Mouse (Mus musculus): ENCODE measurements around the gene Upk2. TPM values are rescaled to one million over a fixed set of nuclear protein-coding genes. Genes with fewer than 3 reads are reported as not detected.

Upk2 gene
- polyA plus RNA-seq, 1 experiment from 2014 or later: 2.5 TPM

- WGBS: 8% methylated on average over 3 of the region's 3 CpGs
- H3K4me1 ChIP-seq: peaks cover 83% of the 10 kb centered on the region
- peak overlapping the region; percentile 95 for H3K9ac ChIP-seq
- H3K27me3 ChIP-seq: no peaks in the 10 kb centered on the region
- H3K36me3 ChIP-seq: no peaks in the 10 kb centered on the region
- ATAC-seq (replicated peaks; ENCODE audit: low FRiP score): no peak
- peak overlapping the region; percentile 98 for H3K4me3 ChIP-seq (replicated peaks)
- H3K9me3 ChIP-seq (replicated peaks): no peaks in the 10 kb centered on the region
- peak overlapping the region; percentile 87 for H3K4me2 ChIP-seq
- H3K27ac ChIP-seq: peak overlapping the region; percentile 91
Measured at GRCm38 (mm10) chr9:44486335-44486734, 31.6 kb upstream of the Upk2 start.

GRCm38 (mm10) chr9:44485516-44486161 lies 30.9 kb upstream of the Upk2 start:
- Histone ChIP-seq H3K27me3 (no peaks in the 10 kb centered on the region), H3K27ac (peak overlapping the region; percentile 91), H3K4me2 (peak overlapping the region; percentile 87), H3K4me3 (replicated peaks) (peak overlapping the region; percentile 98), H3K9me3 (replicated peaks) (no peaks in the 10 kb centered on the region), H3K4me1 (peaks cover 77% of the 10 kb centered on the region), H3K9ac (peak overlapping the region; percentile 95), H3K36me3 (no peaks in the 10 kb centered on the region)
- WGBS: 17% methylated on average over 14 of the region's 14 CpGs
- no peak; the same call in 1 of the 2 replicates for ATAC-seq (replicated peaks; ENCODE audit: low FRiP score)

GRCm38 (mm10) chr9:44485105-44485515 lies 30.3 kb upstream of the Upk2 start:
- 23% methylated on average over 6 of the region's 6 CpGs for WGBS
- Histone ChIP-seq H3K36me3 (no peaks in the 10 kb centered on the region), H3K4me1 (peaks cover 77% of the 10 kb centered on the region), H3K9ac (peak overlapping the region; percentile 95), H3K27ac (peak overlapping the region; percentile 91), H3K4me2 (peak overlapping the region; percentile 87), H3K9me3 (replicated peaks) (no peaks in the 10 kb centered on the region), H3K27me3 (no peaks in the 10 kb centered on the region), H3K4me3 (replicated peaks) (peak overlapping the region; percentile 98)
- no peak for ATAC-seq (replicated peaks; ENCODE audit: low FRiP score)

GRCm38 (mm10) chr9:44484311-44485104 lies 29.7 kb upstream of the Upk2 start:
- H3K4me1 ChIP-seq: peaks cover 77% of the 10 kb centered on the region
- H3K4me3 ChIP-seq (replicated peaks): peak overlapping the region; percentile 98
- H3K27me3 ChIP-seq: no peaks in the 10 kb centered on the region
- H3K4me2 ChIP-seq: peak overlapping the region; percentile 87
- WGBS: 9% methylated on average over 7 of the region's 7 CpGs
- peak overlapping the region; percentile 95 for H3K9ac ChIP-seq
- H3K27ac ChIP-seq: peak overlapping the region; percentile 91
- no peaks in the 10 kb centered on the region for H3K36me3 ChIP-seq
- no peak for ATAC-seq (replicated peaks; ENCODE audit: low FRiP score)
- H3K9me3 ChIP-seq (replicated peaks): no peaks in the 10 kb centered on the region

- Histone ChIP-seq H3K4me3 (replicated peaks) (peak overlapping the region; percentile 98), H3K27ac (peak overlapping the region; percentile 91), H3K9me3 (replicated peaks) (no peaks in the 10 kb centered on the region), H3K4me1 (peaks cover 69% of the 10 kb centered on the region), H3K27me3 (no peaks in the 10 kb centered on the region), H3K36me3 (no peaks in the 10 kb centered on the region), H3K9ac (peak overlapping the region; percentile 95), H3K4me2 (peak overlapping the region; percentile 87)
- peak; percentile 35 for ATAC-seq (replicated peaks; ENCODE audit: low FRiP score)
- under 1% methylated on average over 12 of the region's 12 CpGs for WGBS
Measured at GRCm38 (mm10) chr9:44483510-44484044, 28.8 kb upstream of the Upk2 start.

- H3K4me1 ChIP-seq: peaks cover 67% of the 10 kb centered on the region
- under 1% methylated on average over 37 of the region's 39 CpGs for WGBS
- no peak for ATAC-seq (replicated peaks; ENCODE audit: low FRiP score)
Measured at GRCm38 (mm10) chr9:44483041-44483509, 28.3 kb upstream of the Upk2 start.

GRCm38 (mm10) chr9:44482552-44482951 lies 27.8 kb upstream of the Upk2 start, which contains the start of gene Bcl9l:
TSS of gene Bcl9l (plus strand) at chr9:44482825.
- ATAC-seq (replicated peaks; ENCODE audit: low FRiP score): peak; percentile 44
- Histone ChIP-seq H3K4me3 (replicated peaks) (peak within 1 kb of the TSS; percentile 98), H3K4me1 (peaks cover 67% of the 10 kb centered on the region), H3K4me2 (peak within 1 kb of the TSS; percentile 87), H3K9me3 (replicated peaks) (no peaks in the 10 kb centered on the region), H3K9ac (peak within 1 kb of the TSS; percentile 95), H3K27ac (peak within 1 kb of the TSS; percentile 91), H3K27me3 (no peaks in the 10 kb centered on the region), H3K36me3 (no peaks in the 10 kb centered on the region)
- under 1% methylated on average over 27 of the region's 31 CpGs for WGBS

More at GRCm38 (mm10) chr9:44483041-44483509, 28.3 kb upstream of the Upk2 start:
- H3K4me2 ChIP-seq: peak overlapping the region; percentile 87
- peak overlapping the region; percentile 95 for H3K9ac ChIP-seq
- H3K27me3 ChIP-seq: no peaks in the 10 kb centered on the region
- no peaks in the 10 kb centered on the region for H3K36me3 ChIP-seq
- peak overlapping the region; percentile 98 for H3K4me3 ChIP-seq (replicated peaks)
- H3K9me3 ChIP-seq (replicated peaks): no peaks in the 10 kb centered on the region
- H3K27ac ChIP-seq: peak overlapping the region; percentile 91

- H3K9ac ChIP-seq: peak overlapping the region; percentile 95
- peak overlapping the region; percentile 98 for H3K4me3 ChIP-seq (replicated peaks)
- H3K36me3 ChIP-seq: no peaks in the 10 kb centered on the region
- peaks cover 67% of the 10 kb centered on the region for H3K4me1 ChIP-seq
- no peaks in the 10 kb centered on the region for H3K9me3 ChIP-seq (replicated peaks)
- H3K27ac ChIP-seq: peak overlapping the region; percentile 91
- no peak for ATAC-seq (replicated peaks; ENCODE audit: low FRiP score)
- WGBS: 11% methylated on average over 3 of the region's 3 CpGs
- peak overlapping the region; percentile 87 for H3K4me2 ChIP-seq
- no peaks in the 10 kb centered on the region for H3K27me3 ChIP-seq
Measured at GRCm38 (mm10) chr9:44482112-44482511, 27.3 kb upstream of the Upk2 start.

- Histone ChIP-seq H3K27ac (peak overlapping the region; percentile 99), H3K9ac (peak overlapping the region; percentile 87), H3K4me3 (replicated peaks) (peak overlapping the region; percentile 80), H3K4me2 (peak overlapping the region; percentile 95), H3K9me3 (replicated peaks) (no peaks in the 10 kb centered on the region), H3K27me3 (no peaks in the 10 kb centered on the region), H3K4me1 (peaks cover 45% of the 10 kb centered on the region), H3K36me3 (no peaks in the 10 kb centered on the region)
- WGBS: under 1% methylated on average over 26 of the region's 26 CpGs
- peak; percentile 47 for ATAC-seq (replicated peaks; ENCODE audit: low FRiP score)
Measured at GRCm38 (mm10) chr9:44479628-44480428, 25.1 kb upstream of the Upk2 start.

GRCm38 (mm10) chr9:44478959-44479605 lies 24.3 kb upstream of the Upk2 start:
- Histone ChIP-seq H3K9me3 (replicated peaks) (no peaks in the 10 kb centered on the region), H3K4me2 (peak overlapping the region; percentile 95), H3K4me3 (replicated peaks) (peak overlapping the region; percentile 80), H3K4me1 (peaks cover 37% of the 10 kb centered on the region), H3K9ac (peak overlapping the region; percentile 87), H3K36me3 (no peaks in the 10 kb centered on the region), H3K27ac (peak overlapping the region; percentile 99), H3K27me3 (no peaks in the 10 kb centered on the region)
- under 1% methylated on average over 29 of the region's 29 CpGs for WGBS
- peak; percentile 61 for ATAC-seq (replicated peaks; ENCODE audit: low FRiP score)
